In genomic region chr8:94206256-94206655, GRCm38 (mm10) we compare ENCODE assay signal across 11 mouse cellular contexts. TPM values are rescaled to one million over a fixed set of nuclear protein-coding genes. Genes with fewer than 3 reads are reported as not detected.
DNase-seq lines count a peak whose midpoint lies in the region; ATAC-seq and TF ChIP-seq lines count a peak whose summit lies in the region.
"Had no signal": no experiment of that assay in that cellular context is flagged by ENCODE, and none has a peak within 500 bp of the region (broad histone marks: within the 10 kb centered on the region; RNA-seq: fewer than 3 reads in every experiment).

No protein-coding gene starts in this region.

- no peak for TF ChIP-seq POLR2A in lung, adult 2 months (IDR thresholded peaks at IDR 0.05; ENCODE audit: borderline replicate concordance, extremely low read depth, low read depth, low read length)

- H3K9me3 ChIP-seq in forebrain, embryonic 14.5 days (replicated peaks; ENCODE audit: control insufficient read depth, low read length): no peaks in the 10 kb centered on the region
- H3K9me3 ChIP-seq in forebrain, embryonic 15.5 days: no peaks in the 10 kb centered on the region
- H3K9me3 ChIP-seq in intestine, embryonic 15.5 days: no peaks in the 10 kb centered on the region
- H3K9me3 ChIP-seq in intestine, embryonic 16.5 days (ENCODE audit: control insufficient read depth, low read length): no peaks in the 10 kb centered on the region
- H3K9me3 ChIP-seq in liver, embryonic 12.5 days (replicated peaks): no peaks in the 10 kb centered on the region
- no peaks in the 10 kb centered on the region for H3K9me3 ChIP-seq in liver, postnatal 0 days (ENCODE audit: low read length)
- H3K9me3 ChIP-seq: embryonic facial prominence, embryonic 12.5 days; heart, embryonic 13.5 days; hindbrain, embryonic 15.5 days had no signal

- no peak for TF ChIP-seq CTCF in liver, postnatal 0 days (IDR thresholded peaks at IDR 0.05; ENCODE audit: low read depth)
- no peak for TF ChIP-seq CTCF in lung, adult 2 months (IDR thresholded peaks at IDR 0.05; ENCODE audit: insufficient read depth, low read length)

- 75% methylated on average over 8 of the region's 8 CpGs for WGBS in forebrain, embryonic 14.5 days
- WGBS in forebrain, embryonic 15.5 days: 62% methylated on average over 8 of the region's 8 CpGs
- 84% methylated on average over 8 of the region's 8 CpGs for WGBS in intestine, embryonic 15.5 days
- 83% methylated on average over 8 of the region's 8 CpGs for WGBS in intestine, embryonic 16.5 days
- 81% methylated on average over 8 of the region's 8 CpGs for WGBS in liver, embryonic 12.5 days (ENCODE audit: insufficient replicate concordance)
- WGBS in liver, postnatal 0 days (ENCODE audit: insufficient replicate concordance): 76% methylated on average over 8 of the region's 8 CpGs
- WGBS in lung, adult 2 months: 74% methylated on average over 8 of the region's 8 CpGs

- H3K4me1 ChIP-seq in forebrain, embryonic 14.5 days (ENCODE audit: control insufficient read depth, insufficient read depth, low read length): no peaks in the 10 kb centered on the region
- peaks cover 6% of the 10 kb centered on the region; the same call in 1 of the 2 replicates for H3K4me1 ChIP-seq in forebrain, embryonic 15.5 days
- H3K4me1 ChIP-seq in intestine, embryonic 15.5 days (replicated peaks): no peaks in the 10 kb centered on the region
- no peaks in the 10 kb centered on the region for H3K4me1 ChIP-seq in intestine, embryonic 16.5 days (ENCODE audit: control insufficient read depth, insufficient read depth, low read length)
- no peaks in the 10 kb centered on the region for H3K4me1 ChIP-seq in liver, embryonic 12.5 days
- H3K4me1 ChIP-seq in liver, postnatal 0 days (ENCODE audit: insufficient read depth): no peaks in the 10 kb centered on the region
- no peaks in the 10 kb centered on the region for H3K4me1 ChIP-seq in lung, adult 2 months (ENCODE audit: control insufficient read depth, insufficient read depth, low read length)
- H3K4me1 ChIP-seq: hindbrain, embryonic 15.5 days had no signal

- H3K27me3 ChIP-seq in forebrain, embryonic 14.5 days (replicated peaks; ENCODE audit: control insufficient read depth, insufficient read depth, low read length): no peaks in the 10 kb centered on the region
- no peaks in the 10 kb centered on the region for H3K27me3 ChIP-seq in forebrain, embryonic 15.5 days
- no peaks in the 10 kb centered on the region for H3K27me3 ChIP-seq in intestine, embryonic 15.5 days (replicated peaks)
- no peaks in the 10 kb centered on the region for H3K27me3 ChIP-seq in intestine, embryonic 16.5 days (replicated peaks; ENCODE audit: control insufficient read depth, insufficient read depth, low read length)
- H3K27me3 ChIP-seq in liver, embryonic 12.5 days (replicated peaks): peaks cover 31% of the 10 kb centered on the region
- no peaks in the 10 kb centered on the region for H3K27me3 ChIP-seq in liver, postnatal 0 days (ENCODE audit: insufficient read depth, low read length)
- H3K27me3 ChIP-seq: heart, embryonic 13.5 days; hindbrain, embryonic 15.5 days had no signal

- H3K9ac ChIP-seq in forebrain, embryonic 14.5 days (ENCODE audit: low read length): no peak overlapping the region
- no peak overlapping the region for H3K9ac ChIP-seq in forebrain, embryonic 15.5 days (replicated peaks)
- H3K9ac ChIP-seq in intestine, embryonic 15.5 days: no peak overlapping the region
- no peak overlapping the region for H3K9ac ChIP-seq in intestine, embryonic 16.5 days (ENCODE audit: low read depth, low read length)
- H3K9ac ChIP-seq in liver, embryonic 12.5 days: no peak overlapping the region
- H3K9ac ChIP-seq in liver, postnatal 0 days (replicated peaks): no peak overlapping the region
- H3K9ac ChIP-seq: embryonic facial prominence, embryonic 12.5 days; heart, embryonic 13.5 days; hindbrain, embryonic 15.5 days had no signal

- H3K4me3 ChIP-seq in forebrain, embryonic 14.5 days (ENCODE audit: low read depth, low read length): no peak overlapping the region
- H3K4me3 ChIP-seq in forebrain, embryonic 15.5 days: no peak overlapping the region
- no peak overlapping the region for H3K4me3 ChIP-seq in intestine, embryonic 15.5 days (replicated peaks)
- no peak overlapping the region for H3K4me3 ChIP-seq in intestine, embryonic 16.5 days (ENCODE audit: low read length)
- H3K4me3 ChIP-seq in liver, embryonic 12.5 days: no peak overlapping the region
- H3K4me3 ChIP-seq in liver, postnatal 0 days (ENCODE audit: low read depth, low read length): no peak overlapping the region
- no peak overlapping the region for H3K4me3 ChIP-seq in lung, adult 2 months (replicated peaks; ENCODE audit: extremely low read depth, low read depth, low read length)
- H3K4me3 ChIP-seq: embryonic facial prominence, embryonic 12.5 days; heart, embryonic 13.5 days; hindbrain, embryonic 15.5 days had no signal

- TF ChIP-seq EP300 in liver, postnatal 0 days (IDR thresholded peaks at IDR 0.05; ENCODE audit: low read depth): no peak

- DNase-seq in forebrain, embryonic 14.5 days (ENCODE audit: low spot score): no peak
- no peak for DNase-seq in liver, postnatal 0 days
- DNase-seq in lung, adult 2 months: no peak

- ATAC-seq in forebrain, embryonic 14.5 days: 0 out of 2 replicates have a peak, but pooled peaks have one; percentile 32
- no peak for ATAC-seq in forebrain, embryonic 15.5 days (replicated peaks)
- ATAC-seq in intestine, embryonic 15.5 days: peak; percentile 31; the same call in 1 of the 2 replicates
- no peak for ATAC-seq in intestine, embryonic 16.5 days
- ATAC-seq in liver, embryonic 12.5 days: 0 out of 2 replicates have a peak, but pooled peaks have one; percentile 15
- ATAC-seq in liver, postnatal 0 days: no peak

- H3K36me3 ChIP-seq in forebrain, embryonic 14.5 days (ENCODE audit: control insufficient read depth, insufficient read depth, low read length): no peaks in the 10 kb centered on the region
- no peaks in the 10 kb centered on the region for H3K36me3 ChIP-seq in forebrain, embryonic 15.5 days
- H3K36me3 ChIP-seq in intestine, embryonic 15.5 days: no peaks in the 10 kb centered on the region
- H3K36me3 ChIP-seq in intestine, embryonic 16.5 days (ENCODE audit: control insufficient read depth, insufficient read depth, low read length): no peaks in the 10 kb centered on the region
- no peaks in the 10 kb centered on the region for H3K36me3 ChIP-seq in liver, embryonic 12.5 days
- no peaks in the 10 kb centered on the region for H3K36me3 ChIP-seq in liver, postnatal 0 days (replicated peaks; ENCODE audit: insufficient read depth, low read length)
- H3K36me3 ChIP-seq: embryonic facial prominence, embryonic 12.5 days; heart, embryonic 13.5 days; hindbrain, embryonic 15.5 days had no signal

- H3K4me2 ChIP-seq in forebrain, embryonic 14.5 days (ENCODE audit: low read length): no peak overlapping the region
- no peak overlapping the region for H3K4me2 ChIP-seq in forebrain, embryonic 15.5 days (replicated peaks)
- H3K4me2 ChIP-seq in intestine, embryonic 15.5 days (replicated peaks): no peak overlapping the region
- no peak overlapping the region for H3K4me2 ChIP-seq in intestine, embryonic 16.5 days (ENCODE audit: low read depth, low read length)
- no peak overlapping the region for H3K4me2 ChIP-seq in liver, embryonic 12.5 days
- no peak overlapping the region for H3K4me2 ChIP-seq in liver, postnatal 0 days (ENCODE audit: low read depth, low read length)
- H3K4me2 ChIP-seq: embryonic facial prominence, embryonic 12.5 days; heart, embryonic 13.5 days; hindbrain, embryonic 15.5 days had no signal

- H3K27ac ChIP-seq in forebrain, embryonic 14.5 days (ENCODE audit: low read depth, low read length): no peak overlapping the region
- H3K27ac ChIP-seq in forebrain, embryonic 15.5 days (replicated peaks): no peak overlapping the region
- no peak overlapping the region for H3K27ac ChIP-seq in intestine, embryonic 15.5 days
- no peak overlapping the region for H3K27ac ChIP-seq in intestine, embryonic 16.5 days (ENCODE audit: low read length)
- no peak overlapping the region for H3K27ac ChIP-seq in liver, embryonic 12.5 days
- no peak overlapping the region for H3K27ac ChIP-seq in liver, postnatal 0 days (ENCODE audit: low read depth)
- H3K27ac ChIP-seq: embryonic facial prominence, embryonic 12.5 days; heart, embryonic 13.5 days; hindbrain, embryonic 15.5 days had no signal

RNA-seq across cellular contexts. Expression of gene Nup93, which starts 8.1 kb away (rescaled TPM):
- polyA plus RNA-seq in forebrain, embryonic 14.5 days (2014; fragmentation: Nextera tagmentation; extraction: Ambion mirVana): 65.2 and 72.6 TPM in 2 replicates
- 63.0 and 66.3 TPM in 2 replicates for polyA plus RNA-seq in forebrain, embryonic 15.5 days (2015; fragmentation: Nextera tagmentation; extraction: Ambion mirVana)
- 70.2 and 74.9 TPM in 2 replicates for polyA plus RNA-seq in intestine, embryonic 15.5 days (2015; fragmentation: Nextera tagmentation; extraction: Ambion mirVana)
- 56.9 and 66.4 TPM in 2 replicates for polyA plus RNA-seq in intestine, embryonic 16.5 days (2015; fragmentation: Nextera tagmentation; extraction: Ambion mirVana)
- polyA plus RNA-seq in liver, embryonic 12.5 days (2016; fragmentation: Nextera tagmentation; extraction: Ambion mirVana): 74.6 and 77.0 TPM in 2 replicates
- 13.4 and 18.2 TPM in 2 replicates for polyA plus RNA-seq in liver, postnatal 0 days (2015; fragmentation: Nextera tagmentation; extraction: Ambion mirVana)
- polyA plus RNA-seq in lung, adult 2 months (2012; rRNA removed): 10.7 and 15.9 TPM in 2 replicates

RNA-seq across cellular contexts. Expression of gene Mt1, which starts 27.4 kb away (rescaled TPM):
- polyA plus RNA-seq in forebrain, embryonic 14.5 days (2014; fragmentation: Nextera tagmentation; extraction: Ambion mirVana): 77.2 and 110 TPM in 2 replicates
- 85.2 and 100 TPM in 2 replicates for polyA plus RNA-seq in forebrain, embryonic 15.5 days (2015; fragmentation: Nextera tagmentation; extraction: Ambion mirVana)
- polyA plus RNA-seq in intestine, embryonic 15.5 days (2015; fragmentation: Nextera tagmentation; extraction: Ambion mirVana): 2,231 and 2,526 TPM in 2 replicates
- polyA plus RNA-seq in intestine, embryonic 16.5 days (2015; fragmentation: Nextera tagmentation; extraction: Ambion mirVana): 3,631 and 3,684 TPM in 2 replicates
- polyA plus RNA-seq in liver, embryonic 12.5 days (2016; fragmentation: Nextera tagmentation; extraction: Ambion mirVana): 3,299 and 3,537 TPM in 2 replicates
- 2,663 and 3,863 TPM in 2 replicates for polyA plus RNA-seq in liver, postnatal 0 days (2015; fragmentation: Nextera tagmentation; extraction: Ambion mirVana)
- 417 and 493 TPM in 2 replicates for polyA plus RNA-seq in lung, adult 2 months (2012; rRNA removed)

RNA-seq across cellular contexts. Expression of gene Mt2, which starts 33.8 kb away (rescaled TPM):
- 29.4 and 47.5 TPM in 2 replicates for polyA plus RNA-seq in forebrain, embryonic 14.5 days (2014; fragmentation: Nextera tagmentation; extraction: Ambion mirVana)
- 35.4 and 38.4 TPM in 2 replicates for polyA plus RNA-seq in forebrain, embryonic 15.5 days (2015; fragmentation: Nextera tagmentation; extraction: Ambion mirVana)
- polyA plus RNA-seq in intestine, embryonic 15.5 days (2015; fragmentation: Nextera tagmentation; extraction: Ambion mirVana): 522 and 534 TPM in 2 replicates
- polyA plus RNA-seq in intestine, embryonic 16.5 days (2015; fragmentation: Nextera tagmentation; extraction: Ambion mirVana): 600 and 738 TPM in 2 replicates
- polyA plus RNA-seq in liver, embryonic 12.5 days (2016; fragmentation: Nextera tagmentation; extraction: Ambion mirVana): 1,025 and 1,037 TPM in 2 replicates
- 507 and 771 TPM in 2 replicates for polyA plus RNA-seq in liver, postnatal 0 days (2015; fragmentation: Nextera tagmentation; extraction: Ambion mirVana)
- 32.2 and 56.0 TPM in 2 replicates for polyA plus RNA-seq in lung, adult 2 months (2012; rRNA removed)

RNA-seq across cellular contexts. Expression of gene Mt3, which starts 53.8 kb away (rescaled TPM):
- 237 and 306 TPM in 2 replicates for polyA plus RNA-seq in forebrain, embryonic 14.5 days (2014; fragmentation: Nextera tagmentation; extraction: Ambion mirVana)
- 249 and 258 TPM in 2 replicates for polyA plus RNA-seq in forebrain, embryonic 15.5 days (2015; fragmentation: Nextera tagmentation; extraction: Ambion mirVana)
- 4.4 and 5.6 TPM in 2 replicates for polyA plus RNA-seq in intestine, embryonic 15.5 days (2015; fragmentation: Nextera tagmentation; extraction: Ambion mirVana)
- polyA plus RNA-seq in intestine, embryonic 16.5 days (2015; fragmentation: Nextera tagmentation; extraction: Ambion mirVana): 5.4 and 5.5 TPM in 2 replicates
- polyA plus RNA-seq in liver, embryonic 12.5 days (2016; fragmentation: Nextera tagmentation; extraction: Ambion mirVana): 0.42 and 0.45 TPM in 2 replicates
- not detected in 2 replicates for polyA plus RNA-seq in liver, postnatal 0 days (2015; fragmentation: Nextera tagmentation; extraction: Ambion mirVana)
- polyA plus RNA-seq in lung, adult 2 months (2012; rRNA removed): 1.4 and 1.6 TPM in 2 replicates
- polyA plus RNA-seq: C2C12 had no signal

Comparison
In these comparisons a context has a peak if more than half of its experiments do, and no peak if none do; other contexts are left out.
1. ATAC-seq: peak in forebrain, embryonic 14.5 days (single experiment), intestine, embryonic 15.5 days (single experiment) and liver, embryonic 12.5 days (single experiment); none in forebrain, embryonic 15.5 days (single experiment), intestine, embryonic 16.5 days (single experiment) and liver, postnatal 0 days (single experiment).